Mouse (Mus musculus) CH12F3 (cell line): ENCODE data around the gene Tmem270.

Source experiments
- in situ Hi-C: fragments of 300-500 bp; cut with MboI; formaldehyde crosslinking; loops from 2 replicates; pipeline ENCODE4 v1.14.3; 2020; ENCODE audit warnings: low sequenced_read_pairs

Tmem270 gene

GRCm38 (mm10) chr5:134932179-134932902 lies 25.8 kb upstream of the Tmem270 start, which contains the start of gene Mettl27:
TSS of gene Mettl27 (plus strand) at chr5:134932368.
- in situ Hi-C loops = no loop called here

- in situ Hi-C loops = no loop called here
Measured at GRCm38 (mm10) chr5:134929988-134930387, 23.5 kb upstream of the Tmem270 start.

GRCm38 (mm10) chr5:134926726-134927125 lies 20.2 kb upstream of the Tmem270 start:
- in situ Hi-C loops = no loop called here

- in situ Hi-C loops = no loop called here
Measured at GRCm38 (mm10) chr5:134923141-134923540, 16.6 kb upstream of the Tmem270 start.

- in situ Hi-C loops = no loop called here
Measured at GRCm38 (mm10) chr5:134921106-134921505, 14.6 kb upstream of the Tmem270 start.

- in situ Hi-C loops = no loop called here
Measured at GRCm38 (mm10) chr5:134920106-134920687, 13.7 kb upstream of the Tmem270 start.

- in situ Hi-C loops = loop anchor here (5.0 kb wide), 1 partner anchor 48 kb away; no protein-coding TSS in a partner anchor
Measured at GRCm38 (mm10) chr5:134919097-134919496, 12.6 kb upstream of the Tmem270 start.

- in situ Hi-C loops = loop anchor here (5.0 kb wide), 1 partner anchor 49 kb away; no protein-coding TSS in a partner anchor
Measured at GRCm38 (mm10) chr5:134918071-134918832, 11.7 kb upstream of the Tmem270 start.

GRCm38 (mm10) chr5:134915311-134915710 lies 8.8 kb upstream of the Tmem270 start, which contains the start of gene Cldn13:
TSS of gene Cldn13 (minus strand) at chr5:134915526.
- in situ Hi-C loops = loop anchor here (5.0 kb wide), 1 partner anchor 52 kb away; no protein-coding TSS in a partner anchor

- in situ Hi-C loops = no loop called here
Measured at GRCm38 (mm10) chr5:134914510-134914909, 8.0 kb upstream of the Tmem270 start.

GRCm38 (mm10) chr5:134913753-134914152 lies 7.2 kb upstream of the Tmem270 start:
- in situ Hi-C loops = no loop called here

GRCm38 (mm10) chr5:134913352-134913751 lies 6.8 kb upstream of the Tmem270 start:
- in situ Hi-C loops = no loop called here

GRCm38 (mm10) chr5:134911901-134912300 lies 5.4 kb upstream of the Tmem270 start:
- in situ Hi-C loops = no loop called here

- in situ Hi-C loops = no loop called here
Measured at GRCm38 (mm10) chr5:134907135-134907534, 602 bp upstream of the Tmem270 start.

- in situ Hi-C loops = no loop called here
Measured at GRCm38 (mm10) chr5:134901644-134902027, 4.9 kb downstream of the Tmem270 start.

GRCm38 (mm10) chr5:134901012-134901643 lies 5.4 kb downstream of the Tmem270 start:
- in situ Hi-C loops = no loop called here

- in situ Hi-C loops = no loop called here
Measured at GRCm38 (mm10) chr5:134897596-134897995, 8.9 kb downstream of the Tmem270 start.

- in situ Hi-C loops = no loop called here
Measured at GRCm38 (mm10) chr5:134896965-134897364, 9.6 kb downstream of the Tmem270 start.

- in situ Hi-C loops = no loop called here
Measured at GRCm38 (mm10) chr5:134895291-134895690, 11.2 kb downstream of the Tmem270 start.

GRCm38 (mm10) chr5:134892717-134893116 lies 13.8 kb downstream of the Tmem270 start:
- in situ Hi-C loops = no loop called here

GRCm38 (mm10) chr5:134891552-134891951 lies 15.0 kb downstream of the Tmem270 start:
- in situ Hi-C loops = no loop called here
